Mouse (Mus musculus) liver, embryonic 15.5 days (tissue): Measurements from ENCODE around the gene Slc22a18. TPM values are rescaled to one million over a fixed set of nuclear protein-coding genes. Genes with fewer than 3 reads are reported as not detected.
"Not testable (repeated sequence)": the region's sequence is repeated elsewhere in the genome, so short reads cannot be mapped to it uniquely, and the experiment has no call there.

Experiments used
- ATAC-seq: fragments of 200-750 bp; cut with Nextera tagmentation; 2 replicates; pipeline ENCODE4 v1.8.0; 2017; ENCODE audit warnings: moderate number of reproducible peaks, mild to moderate bottlenecking, moderate library complexity; ENCODE audit not compliant: insufficient read depth
- H3K27ac ChIP-seq: fragments of 300-500 bp; sonication (generic); replicated peaks from 2 replicates; pipeline ENCODE4 v1.5.1; 2015; ENCODE audit warnings: mild to moderate bottlenecking, inconsistent platforms
- H3K27me3 ChIP-seq: fragments of 300-500 bp; sonication (generic); 2 replicates; pipeline ENCODE4 v1.6.1; 2015; ENCODE audit warnings: mild to moderate bottlenecking, inconsistent platforms
- H3K36me3 ChIP-seq: fragments of 300-500 bp; sonication (generic); replicated peaks from 2 replicates; pipeline ENCODE4 v1.6.1; 2015; ENCODE audit warnings: moderate library complexity, mild to moderate bottlenecking, inconsistent platforms
- H3K4me1 ChIP-seq: fragments of 300-500 bp; sonication (generic); replicated peaks from 2 replicates; pipeline ENCODE4 v1.6.1; 2015; ENCODE audit warnings: inconsistent platforms
- H3K4me2 ChIP-seq: fragments of 300-500 bp; sonication (generic); 2 replicates; pipeline ENCODE4 v1.6.1; 2015; ENCODE audit warnings: moderate library complexity, mild to moderate bottlenecking, inconsistent platforms
- H3K4me3 ChIP-seq: fragments of 300-500 bp; sonication (generic); replicated peaks from 2 replicates; pipeline ENCODE4 v1.5.1; 2015; ENCODE audit warnings: mild to moderate bottlenecking, inconsistent platforms
- H3K9ac ChIP-seq: fragments of 300-500 bp; sonication (generic); 2 replicates; pipeline ENCODE4 v1.6.1; 2015; ENCODE audit warnings: moderate library complexity, mild to moderate bottlenecking, inconsistent platforms
- H3K9me3 ChIP-seq: fragments of 300-500 bp; sonication (generic); replicated peaks from 2 replicates; pipeline ENCODE4 v1.6.1; 2016; ENCODE audit warnings: inconsistent platforms
- WGBS: fragments of 180-500 bp; shearing (Covaris S2); methylation state at CpG from one replicate; pipeline ENCODE4 v1.1.7; 2015; ENCODE audit warnings: mixed read lengths; ENCODE audit not compliant: insufficient replicate concordance; 5-methylcytosine and 5-hydroxymethylcytosine counted together
- polyA plus RNA-seq: library from polyadenylated mRNA; unstranded; fragments of >200 nt; fragmentation: Nextera tagmentation; extraction: Ambion mirVana; gene quantifications from 2 replicates; pipeline ENCODE4 v1.2.1, GENCODE M21; 2015

Slc22a18 gene
- polyA plus RNA-seq, 1 experiment from 2014 or later, result 12.9 TPM

- Histone ChIP-seq H3K9me3 (no peaks in the 10 kb centered on the region), H3K4me2 (no peak overlapping the region), H3K9ac (no peak overlapping the region), H3K27ac (no peak overlapping the region), H3K4me3 (no peak overlapping the region), H3K27me3 (no peaks in the 10 kb centered on the region), H3K36me3 (peaks cover 94% of the 10 kb centered on the region), H3K4me1 (peaks cover 63% of the 10 kb centered on the region)
- WGBS, result 84% methylated on average over 3 of the region's 3 CpGs
- ATAC-seq, result no peak
These were observed 62.7 kb downstream of the Slc22a18 start for GRCm38 (mm10) chr7:143536251-143536650.

GRCm38 (mm10) chr7:143538229-143538628, 64.7 kb downstream of the Slc22a18 start:
- H3K36me3 ChIP-seq, result peaks cover 81% of the 10 kb centered on the region
- H3K4me3 ChIP-seq, H3K9ac ChIP-seq, H3K9me3 ChIP-seq, ATAC-seq, H3K27ac ChIP-seq, H3K4me2 ChIP-seq, H3K27me3 ChIP-seq: not testable (repeated sequence)
- 49% methylated on average over 6 of the region's 6 CpGs for WGBS
- peaks cover 62% of the 10 kb centered on the region for H3K4me1 ChIP-seq

GRCm38 (mm10) chr7:143538671-143539070, 65.1 kb downstream of the Slc22a18 start:
- Histone ChIP-seq H3K27me3 (no peaks in the 10 kb centered on the region), H3K36me3 (peaks cover 77% of the 10 kb centered on the region), H3K27ac (no peak overlapping the region), H3K4me3 (no peak overlapping the region), H3K4me1 (peaks cover 62% of the 10 kb centered on the region), H3K9ac (no peak overlapping the region), H3K9me3 (no peaks in the 10 kb centered on the region), H3K4me2 (no peak overlapping the region)
- 29% methylated on average over 1 of the region's 1 CpGs for WGBS
- ATAC-seq, result no peak

- WGBS, result 81% methylated on average over 2 of the region's 2 CpGs
- Histone ChIP-seq H3K9me3 (no peaks in the 10 kb centered on the region), H3K4me3 (no peak overlapping the region), H3K9ac (no peak overlapping the region), H3K4me2 (no peak overlapping the region), H3K27ac (no peak overlapping the region), H3K36me3 (peaks cover 41% of the 10 kb centered on the region), H3K27me3 (no peaks in the 10 kb centered on the region), H3K4me1 (peaks cover 65% of the 10 kb centered on the region)
- no peak for ATAC-seq
These were observed 70.8 kb downstream of the Slc22a18 start for GRCm38 (mm10) chr7:143544368-143544767.

- Histone ChIP-seq H3K27ac (peak overlapping the region; percentile 15), H3K4me1 (peaks cover 63% of the 10 kb centered on the region), H3K9ac (no peak overlapping the region), H3K27me3 (no peaks in the 10 kb centered on the region), H3K9me3 (no peaks in the 10 kb centered on the region), H3K4me3 (no peak overlapping the region), H3K36me3 (peaks cover 25% of the 10 kb centered on the region), H3K4me2 (peak overlapping the region; percentile 76; the same call in 1 of the 2 replicates)
- no peak for ATAC-seq
- 50% methylated on average over 2 of the region's 2 CpGs for WGBS
These were observed 73.0 kb downstream of the Slc22a18 start for GRCm38 (mm10) chr7:143546554-143546953.

- Histone ChIP-seq H3K4me1 (peaks cover 49% of the 10 kb centered on the region), H3K9me3 (no peaks in the 10 kb centered on the region), H3K4me3 (peak overlapping the region; percentile 91), H3K27me3 (no peaks in the 10 kb centered on the region), H3K27ac (peak overlapping the region; percentile 91), H3K36me3 (peaks cover 28% of the 10 kb centered on the region), H3K9ac (peak overlapping the region; percentile 92), H3K4me2 (peak overlapping the region; percentile 76)
- under 1% methylated on average over 61 of the region's 63 CpGs for WGBS
- ATAC-seq, result peak; percentile 81
These were observed 74.9 kb downstream of the Slc22a18 start for GRCm38 (mm10) chr7:143548231-143548961.

Other genes with a start within 250 kb of the Slc22a18 start
- 182 and 216 TPM in 2 replicates for gene Cdkn1c, start 12.7 kb upstream of the Slc22a18 start, polyA plus RNA-seq
- 22.6 and 27.0 TPM in 2 replicates for gene Phlda2, start 29.4 kb downstream of the Slc22a18 start, polyA plus RNA-seq
- gene Nap1l4, start 75.4 kb downstream of the Slc22a18 start, polyA plus RNA-seq, result 79.3 and 82.7 TPM in 2 replicates
- gene Cars, start 126.4 kb downstream of the Slc22a18 start, polyA plus RNA-seq, result 53.1 and 60.5 TPM in 2 replicates
- gene Tnfrsf26, start 155.0 kb downstream of the Slc22a18 start, polyA plus RNA-seq, result 1.2 and 1.3 TPM in 2 replicates
- 0.43 and 0.58 TPM in 2 replicates for gene Tnfrsf22, start 175.9 kb downstream of the Slc22a18 start, polyA plus RNA-seq
- 0.35 and 0.39 TPM in 2 replicates for gene Tnfrsf23, start 212.1 kb downstream of the Slc22a18 start, polyA plus RNA-seq